Mouse (Mus musculus): ENCODE measurements around the gene Arhgap10. TPM values are rescaled to one million over a fixed set of nuclear protein-coding genes. Genes with fewer than 3 reads are reported as not detected.

The Arhgap10 gene
- polyA plus RNA-seq, 1 experiment from 2014 or later = 34.1 TPM

DNA sequence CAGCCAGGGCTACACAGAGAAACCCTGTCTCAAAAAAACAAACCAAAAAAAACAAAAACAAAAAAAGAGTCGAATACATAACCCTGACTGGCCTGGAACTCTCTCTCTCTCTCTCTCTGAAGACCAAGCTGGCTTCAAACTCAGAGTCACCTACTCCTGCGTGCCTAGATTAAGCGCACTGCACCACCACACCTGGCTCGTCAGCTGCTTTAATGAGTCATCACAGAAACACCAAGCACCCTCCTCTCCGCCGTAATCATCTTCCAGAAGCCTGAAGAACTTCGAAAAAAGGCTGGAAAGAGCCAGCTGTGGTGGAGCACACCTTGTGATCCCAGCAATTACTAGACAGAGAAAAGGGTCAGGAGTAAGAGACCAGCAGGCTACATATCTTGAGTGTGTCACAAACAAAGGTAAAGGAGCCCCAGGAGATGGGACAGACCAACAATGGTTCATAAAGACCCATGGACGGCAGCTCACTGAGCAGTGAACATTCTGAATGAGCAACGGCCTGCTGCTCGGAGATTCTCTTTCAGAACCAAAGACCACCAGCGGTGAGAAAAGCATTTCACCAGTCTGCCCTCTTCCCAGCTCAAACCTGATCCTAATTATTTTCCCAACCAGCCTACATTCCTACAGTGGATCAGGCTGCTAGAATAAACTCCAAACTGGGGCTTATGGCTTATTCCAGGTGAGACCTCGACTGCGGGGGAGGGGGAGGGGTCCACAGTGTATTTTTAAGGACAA lies 5.8 kb downstream of the Arhgap10 start:
- H3K9me3 ChIP-seq (replicated peaks) = no peaks in the 10 kb centered on the region
- ATAC-seq (replicated peaks; ENCODE audit: low FRiP score) = no peak
- 63% methylated on average over 13 of the region's 13 CpGs for WGBS
- H3K4me2 ChIP-seq = no peak overlapping the region
- no peaks in the 10 kb centered on the region for H3K36me3 ChIP-seq
- no peak overlapping the region for H3K9ac ChIP-seq
- H3K27ac ChIP-seq = no peak overlapping the region
- no peaks in the 10 kb centered on the region for H3K27me3 ChIP-seq
- H3K4me1 ChIP-seq = peaks cover 65% of the 10 kb centered on the region
- H3K4me3 ChIP-seq (replicated peaks) = no peak overlapping the region

GRCm38 (mm10) chr8:77510426-77510825 lies 7.3 kb downstream of the Arhgap10 start:
- 57% methylated on average over 3 of the region's 3 CpGs for WGBS
- ATAC-seq (replicated peaks; ENCODE audit: low FRiP score) = no peak
- no peak overlapping the region for H3K4me3 ChIP-seq (replicated peaks)

DNA sequence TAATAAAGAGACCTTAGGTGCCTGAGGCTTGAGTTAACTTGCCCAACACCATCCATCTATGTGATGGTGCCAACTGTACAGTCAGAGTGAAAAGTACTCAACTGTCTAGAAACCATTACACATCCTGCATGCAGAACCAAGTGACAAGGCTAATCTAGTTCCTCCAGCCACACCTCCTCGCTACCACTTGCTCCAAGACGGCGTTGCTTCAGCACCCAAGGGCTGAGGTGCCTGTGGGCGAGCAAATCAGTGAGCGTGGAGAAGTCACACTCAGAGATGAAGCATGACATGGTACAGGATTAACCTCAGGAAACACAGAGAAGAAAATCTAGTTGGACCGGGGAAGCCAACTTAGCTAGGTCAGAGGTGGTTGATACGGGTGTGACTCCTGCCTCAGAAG lies 8.7 kb downstream of the Arhgap10 start:
- Histone ChIP-seq H3K27ac (no peak overlapping the region), H3K4me3 (replicated peaks) (no peak overlapping the region), H3K9me3 (replicated peaks) (no peaks in the 10 kb centered on the region), H3K4me2 (no peak overlapping the region), H3K27me3 (no peaks in the 10 kb centered on the region), H3K9ac (no peak overlapping the region), H3K4me1 (peaks cover 56% of the 10 kb centered on the region), H3K36me3 (no peaks in the 10 kb centered on the region)
- 76% methylated on average over 7 of the region's 7 CpGs for WGBS
- no peak for ATAC-seq (replicated peaks; ENCODE audit: low FRiP score)

More at GRCm38 (mm10) chr8:77510426-77510825, 7.3 kb downstream of the Arhgap10 start:
- Histone ChIP-seq H3K9ac (no peak overlapping the region), H3K36me3 (no peaks in the 10 kb centered on the region), H3K27me3 (no peaks in the 10 kb centered on the region), H3K27ac (no peak overlapping the region), H3K4me1 (peaks cover 58% of the 10 kb centered on the region), H3K9me3 (replicated peaks) (no peaks in the 10 kb centered on the region), H3K4me2 (no peak overlapping the region)

- Histone ChIP-seq H3K9ac (no peak overlapping the region), H3K4me3 (replicated peaks) (no peak overlapping the region), H3K36me3 (no peaks in the 10 kb centered on the region), H3K27me3 (no peaks in the 10 kb centered on the region), H3K4me2 (peak overlapping the region; percentile 41), H3K9me3 (replicated peaks) (no peaks in the 10 kb centered on the region), H3K4me1 (peaks cover 49% of the 10 kb centered on the region), H3K27ac (peak overlapping the region; percentile 28)
- ATAC-seq (replicated peaks; ENCODE audit: low FRiP score) = peak; percentile 41
- WGBS = 27% methylated on average over 10 of the region's 10 CpGs
These were observed 10.2 kb downstream of the Arhgap10 start for GRCm38 (mm10) chr8:77507510-77508035.

- Histone ChIP-seq H3K4me2 (peak overlapping the region; percentile 41), H3K27ac (peak overlapping the region; percentile 28), H3K36me3 (no peaks in the 10 kb centered on the region), H3K9ac (no peak overlapping the region), H3K9me3 (replicated peaks) (no peaks in the 10 kb centered on the region), H3K4me3 (replicated peaks) (no peak overlapping the region), H3K4me1 (peaks cover 39% of the 10 kb centered on the region), H3K27me3 (no peaks in the 10 kb centered on the region)
- 33% methylated on average over 7 of the region's 7 CpGs for WGBS
- peak; percentile 73 for ATAC-seq (replicated peaks; ENCODE audit: low FRiP score)
These were observed 11.2 kb downstream of the Arhgap10 start for GRCm38 (mm10) chr8:77506539-77506938.

- 82% methylated on average over 6 of the region's 6 CpGs for WGBS
- Histone ChIP-seq H3K4me3 (replicated peaks) (no peak overlapping the region), H3K4me2 (no peak overlapping the region), H3K27ac (no peak overlapping the region), H3K4me1 (peaks cover 26% of the 10 kb centered on the region), H3K9ac (no peak overlapping the region), H3K27me3 (no peaks in the 10 kb centered on the region), H3K9me3 (replicated peaks) (no peaks in the 10 kb centered on the region), H3K36me3 (no peaks in the 10 kb centered on the region)
- no peak for ATAC-seq (replicated peaks; ENCODE audit: low FRiP score)
These were observed 15.2 kb downstream of the Arhgap10 start for GRCm38 (mm10) chr8:77502547-77502946.

- no peak overlapping the region for H3K4me2 ChIP-seq
- no peak overlapping the region for H3K9ac ChIP-seq
- peaks cover 19% of the 10 kb centered on the region for H3K4me1 ChIP-seq
- no peaks in the 10 kb centered on the region for H3K27me3 ChIP-seq
- no peaks in the 10 kb centered on the region for H3K36me3 ChIP-seq
- no peak overlapping the region for H3K27ac ChIP-seq
- ATAC-seq (replicated peaks; ENCODE audit: low FRiP score) = no peak
- no peaks in the 10 kb centered on the region for H3K9me3 ChIP-seq (replicated peaks)
- WGBS = 84% methylated on average over 8 of the region's 8 CpGs
- no peak overlapping the region for H3K4me3 ChIP-seq (replicated peaks)
These were observed 16.6 kb downstream of the Arhgap10 start for GRCm38 (mm10) chr8:77501131-77501530.

DNA sequence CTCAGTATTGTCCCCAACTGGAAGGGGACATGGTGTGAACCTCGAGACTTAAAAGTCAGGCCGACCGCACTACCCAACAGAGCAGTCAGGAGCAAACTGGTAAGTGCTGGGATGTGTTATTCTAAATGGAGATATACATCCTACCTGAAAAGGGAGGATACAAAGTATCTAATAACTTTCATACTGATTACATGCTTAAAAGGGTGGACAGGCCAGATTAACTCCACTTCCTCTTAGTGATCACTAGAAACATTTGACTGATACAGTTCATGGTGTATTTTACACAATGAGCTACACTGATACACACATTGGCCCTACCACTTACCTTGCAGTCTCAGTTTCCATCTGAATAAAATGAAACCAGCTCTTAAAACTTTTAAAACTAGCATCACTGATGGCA lies 17.5 kb downstream of the Arhgap10 start:
- Histone ChIP-seq H3K36me3 (no peaks in the 10 kb centered on the region), H3K27me3 (no peaks in the 10 kb centered on the region), H3K4me3 (replicated peaks) (no peak overlapping the region), H3K9me3 (replicated peaks) (no peaks in the 10 kb centered on the region), H3K9ac (no peak overlapping the region), H3K4me1 (peaks cover 18% of the 10 kb centered on the region), H3K27ac (no peak overlapping the region), H3K4me2 (no peak overlapping the region)
- ATAC-seq (replicated peaks; ENCODE audit: low FRiP score) = no peak
- 94% methylated on average over 3 of the region's 3 CpGs for WGBS

DNA sequence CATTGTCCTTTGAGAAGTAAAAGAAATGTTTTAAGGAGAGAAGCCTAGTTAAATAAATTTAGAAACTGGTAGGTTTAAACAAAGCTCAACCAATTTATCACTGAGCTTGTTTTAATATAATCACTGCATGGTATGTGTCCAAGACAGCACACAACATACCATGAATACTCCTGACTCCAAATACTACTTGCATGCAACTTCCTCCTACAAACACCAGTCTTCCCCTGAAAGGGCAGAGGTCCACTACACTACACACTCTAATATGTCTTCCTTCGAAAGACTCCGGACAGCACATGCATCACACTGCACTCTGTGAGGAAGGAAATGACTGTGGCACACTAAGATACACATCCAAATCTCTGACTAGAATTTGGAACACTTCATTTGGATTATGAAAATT lies 20.3 kb downstream of the Arhgap10 start:
- WGBS = 46% methylated on average over 2 of the region's 2 CpGs
- Histone ChIP-seq H3K9ac (no peak overlapping the region), H3K4me3 (replicated peaks) (no peak overlapping the region), H3K4me1 (peaks cover 11% of the 10 kb centered on the region), H3K9me3 (replicated peaks) (no peaks in the 10 kb centered on the region), H3K36me3 (no peaks in the 10 kb centered on the region), H3K27me3 (no peaks in the 10 kb centered on the region), H3K27ac (no peak overlapping the region), H3K4me2 (no peak overlapping the region)
- no peak for ATAC-seq (replicated peaks; ENCODE audit: low FRiP score)

- no peak for ATAC-seq (replicated peaks; ENCODE audit: low FRiP score)
- Histone ChIP-seq H3K27me3 (no peaks in the 10 kb centered on the region), H3K4me1 (peaks cover 23% of the 10 kb centered on the region), H3K9ac (no peak overlapping the region), H3K9me3 (replicated peaks) (no peaks in the 10 kb centered on the region), H3K4me2 (no peak overlapping the region), H3K27ac (no peak overlapping the region), H3K4me3 (replicated peaks) (no peak overlapping the region), H3K36me3 (no peaks in the 10 kb centered on the region)
- 82% methylated on average over 1 of the region's 1 CpGs for WGBS
These were observed 21.5 kb downstream of the Arhgap10 start for GRCm38 (mm10) chr8:77496253-77496652.

GRCm38 (mm10) chr8:77494376-77495328 lies 23.1 kb downstream of the Arhgap10 start:
- no peak for ATAC-seq (replicated peaks; ENCODE audit: low FRiP score)
- H3K27ac ChIP-seq = no peak overlapping the region
- H3K36me3 ChIP-seq = no peaks in the 10 kb centered on the region
- H3K4me2 ChIP-seq = no peak overlapping the region
- H3K27me3 ChIP-seq = no peaks in the 10 kb centered on the region
- H3K9ac ChIP-seq = no peak overlapping the region
- no peaks in the 10 kb centered on the region for H3K9me3 ChIP-seq (replicated peaks)
- no peak overlapping the region for H3K4me3 ChIP-seq (replicated peaks)
- peaks cover 39% of the 10 kb centered on the region for H3K4me1 ChIP-seq
- WGBS = 90% methylated on average over 10 of the region's 10 CpGs

All from kidney, embryonic 15.5 days (tissue).